8 mouse cellular contexts compared by ENCODE assay signal in genomic region chr19:7482266-7482598, GRCm38 (mm10). TPM values are rescaled to one million over a fixed set of nuclear protein-coding genes. Genes with fewer than 3 reads are reported as not detected.
DNase-seq lines count a peak whose midpoint lies in the region; ATAC-seq and TF ChIP-seq lines count a peak whose summit lies in the region.

No protein-coding gene starts in this region.

- TF ChIP-seq CTCF in thymus, adult 2 months (IDR thresholded peaks at IDR 0.05; ENCODE audit: borderline replicate concordance, control insufficient read depth, extremely low read depth, insufficient read depth, low read length, poor library complexity), result no peak
- TF ChIP-seq CTCF in liver, embryonic 14.5 days (IDR thresholded peaks at IDR 0.05; ENCODE audit: low read depth), result no peak

- H3K4me3 ChIP-seq in erythroblast, embryonic 14.5 days (replicated peaks), result peak overlapping the region; percentile 95
- H3K4me3 ChIP-seq in thymus, adult 2 months (ENCODE audit: control insufficient read depth, insufficient read depth, low read length), result peak overlapping the region; percentile 88
- H3K4me3 ChIP-seq in liver, embryonic 14.5 days (ENCODE audit: insufficient read depth in 1 of 2, low read depth in 2 of 2, low read length in 2 of 2), result peak overlapping the region; percentile 83

- WGBS in thymus, adult 2 months, result 1% methylated on average over 7 of the region's 7 CpGs
- under 1% methylated on average over 7 of the region's 7 CpGs for WGBS in liver, embryonic 14.5 days (ENCODE audit: insufficient replicate concordance)

- H3K9me3 ChIP-seq in erythroblast, embryonic 14.5 days (ENCODE audit: control insufficient read depth, low read length), result no peaks in the 10 kb centered on the region
- no peaks in the 10 kb centered on the region for H3K9me3 ChIP-seq in liver, embryonic 14.5 days (ENCODE audit: control insufficient read depth, low read length)

- no peaks in the 10 kb centered on the region for H3K27me3 ChIP-seq in erythroblast, embryonic 14.5 days (ENCODE audit: control insufficient read depth)
- H3K27me3 ChIP-seq in thymus, adult 2 months (ENCODE audit: control insufficient read depth, insufficient read depth, low read length), result no peaks in the 10 kb centered on the region
- H3K27me3 ChIP-seq in liver, embryonic 14.5 days (ENCODE audit: control insufficient read depth, insufficient read depth, low read length), result no peaks in the 10 kb centered on the region

- TF ChIP-seq EP300 in liver, embryonic 14.5 days (IDR thresholded peaks at IDR 0.05; ENCODE audit: low read depth), result no peak

- peaks cover 26% of the 10 kb centered on the region for H3K36me3 ChIP-seq in erythroblast, embryonic 14.5 days (ENCODE audit: control insufficient read depth)
- no peaks in the 10 kb centered on the region for H3K36me3 ChIP-seq in thymus, adult 2 months (ENCODE audit: control insufficient read depth, insufficient read depth, low read length)
- no peaks in the 10 kb centered on the region; the same call in 1 of the 2 replicates for H3K36me3 ChIP-seq in liver, embryonic 14.5 days (replicated peaks; ENCODE audit: control insufficient read depth, insufficient read depth, low read depth)

- peaks cover 32% of the 10 kb centered on the region for H3K4me1 ChIP-seq in erythroblast, embryonic 14.5 days (ENCODE audit: control insufficient read depth)
- peaks cover 2% of the 10 kb centered on the region; the same call in 1 of the 2 replicates for H3K4me1 ChIP-seq in thymus, adult 2 months (replicated peaks; ENCODE audit: control insufficient read depth, insufficient read depth, low read length)
- H3K4me1 ChIP-seq in liver, embryonic 14.5 days (replicated peaks; ENCODE audit: control insufficient read depth in 2 of 2, insufficient read depth in 2 of 2, low read length in 1 of 2), result peaks cover 7 to 15% of the 10 kb centered on the region in 2 experiments

- no peak for TF ChIP-seq POLR2A in thymus, adult 2 months (IDR thresholded peaks at IDR 0.05; ENCODE audit: control insufficient read depth, extremely low read depth, insufficient read depth, low read length, poor library complexity)

- ATAC-seq in erythroblast, adult 5-6 weeks (replicated peaks; ENCODE audit: low FRiP score, poor library complexity, severe bottlenecking), result no peak
- ATAC-seq in liver, embryonic 14.5 days (ENCODE audit: insufficient read depth), result no peak
- ATAC-seq in monocyte, adult 5-6 weeks (replicated peaks; ENCODE audit: insufficient number of reproducible peaks, low FRiP score, low TSS enrichment, poor library complexity, severe bottlenecking), result no peak

- peak overlapping the region; percentile 71 for H3K4me2 ChIP-seq in liver, embryonic 14.5 days (ENCODE audit: low read depth)

- no peak for DNase-seq in thymus, adult 2 months
- DNase-seq in thymus, postnatal 4 days, result no peak
- DNase-seq in liver, embryonic 14.5 days (ENCODE audit: low read depth in 3 of 3, low spot score in 3 of 3), result no peak
- no peak for DNase-seq in layer of hippocampus, adult 18-20 months (ENCODE audit: low spot score in 2 of 2)
- no peak for DNase-seq in T-cell, adult 2 months (ENCODE audit: low spot score)

- H3K9ac ChIP-seq in liver, embryonic 14.5 days (replicated peaks), result peak overlapping the region; percentile 93

- H3K27ac ChIP-seq in thymus, adult 2 months (ENCODE audit: control insufficient read depth, insufficient read depth, low read length), result peak overlapping the region; percentile 78
- peak overlapping the region; percentile 92 for H3K27ac ChIP-seq in liver, embryonic 14.5 days

RNA-seq across cellular contexts. Expression of gene Rtn3, which starts 0.8 kb away (rescaled TPM):
- 3.8 and 4.2 TPM in 2 replicates for polyA plus RNA-seq in erythroblast, embryonic 14.5 days (2012)
- total RNA-seq in erythroblast, adult 5-6 weeks (2015; ENCODE audit: low replicate concordance), result 85.3 and 86.7 TPM in 2 replicates
- total RNA-seq in erythroblast, adult 5-6 weeks (2017; ENCODE audit: low replicate concordance), result 29.4 and 35.0 TPM in 2 replicates
- polyA plus RNA-seq in thymus, adult 2 months (2012; rRNA removed), result 197 and 239 TPM in 2 replicates
- polyA plus RNA-seq in liver, embryonic 14.5 days (2012; rRNA removed), result 35.3 and 45.1 TPM in 2 replicates
- 52.5 and 58.0 TPM in 2 replicates for polyA plus RNA-seq in liver, embryonic 14.5 days (2014; fragmentation: Nextera tagmentation; extraction: Ambion mirVana)
- 39.5 to 72.4 TPM (median 47.7 TPM) in 3 replicates for total RNA-seq in monocyte, adult 5-6 weeks (2017)
- 100 to 1,000 TPM; 755 to 762 TPM for total RNA-seq in layer of hippocampus, adult 18-20 months (2021)

RNA-seq across cellular contexts. Expression of gene Atl3, which starts 11.6 kb away (rescaled TPM):
- 0.11 and 0.12 TPM in 2 replicates for polyA plus RNA-seq in erythroblast, embryonic 14.5 days (2012)
- 16.9 and 17.3 TPM in 2 replicates for total RNA-seq in erythroblast, adult 5-6 weeks (2015; ENCODE audit: low replicate concordance)
- 21.1 and 25.5 TPM in 2 replicates for total RNA-seq in erythroblast, adult 5-6 weeks (2017; ENCODE audit: low replicate concordance)
- polyA plus RNA-seq in thymus, adult 2 months (2012; rRNA removed), result 15.3 and 17.4 TPM in 2 replicates
- polyA plus RNA-seq in liver, embryonic 14.5 days (2012; rRNA removed), result 5.2 and 7.3 TPM in 2 replicates
- 6.7 and 7.5 TPM in 2 replicates for polyA plus RNA-seq in liver, embryonic 14.5 days (2014; fragmentation: Nextera tagmentation; extraction: Ambion mirVana)
- total RNA-seq in monocyte, adult 5-6 weeks (2017), result 38.2 to 51.2 TPM (median 49.7 TPM) in 3 replicates
- 10 to 100 TPM; 20.8 to 23.1 TPM for total RNA-seq in layer of hippocampus, adult 18-20 months (2021)

Comparison
In these comparisons a context has a peak if more than half of its experiments do, and no peak if none do; other contexts are left out.
1. RNA of gene Rtn3, which starts 0.8 kb away (total RNA-seq): 755 to 762 TPM in layer of hippocampus, adult 18-20 months; 29.4 to 86.7 TPM in erythroblast, adult 5-6 weeks and 39.5 to 72.4 TPM in monocyte, adult 5-6 weeks; every median in the first group is over 4 times any median in the second.
2. Peak in every context shown above with its lines, with median percentiles within 50 percentile points of each other: H3K4me3 ChIP-seq.